Mouse (Mus musculus): Measurements from ENCODE around the gene Lekr1.

Gene Lekr1

GRCm38 (mm10) chr3:65665977-65666766 lies at the start of gene Lekr1:
Gene Lekr1, plus strand, starts transcription at chr3:65666228.
- peak; percentile 95 for DNase-seq

- DNase-seq: no peak
Measured at GRCm38 (mm10) chr3:65617507-65617906, 48.5 kb upstream of the Lekr1 start.

DNA sequence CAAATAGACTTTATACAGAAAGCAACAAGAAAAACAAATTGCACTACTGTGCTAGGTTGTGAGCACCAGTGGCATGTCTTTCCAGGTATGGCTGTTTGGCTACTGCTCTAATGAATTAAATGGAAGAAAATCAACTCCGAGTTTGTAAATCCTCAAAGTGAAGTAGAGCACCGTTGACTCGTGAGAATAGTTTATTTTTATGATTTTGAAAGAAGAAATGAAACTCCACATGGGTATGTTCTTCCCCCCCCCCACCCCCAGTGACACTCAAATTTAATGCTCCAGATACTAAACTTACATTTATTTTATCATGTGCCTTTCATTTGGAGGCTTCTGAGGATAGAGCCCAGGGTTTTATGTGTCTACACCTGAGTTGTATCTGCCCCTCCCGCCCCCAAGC lies 46.7 kb upstream of the Lekr1 start:
- no peak for DNase-seq

DNA sequence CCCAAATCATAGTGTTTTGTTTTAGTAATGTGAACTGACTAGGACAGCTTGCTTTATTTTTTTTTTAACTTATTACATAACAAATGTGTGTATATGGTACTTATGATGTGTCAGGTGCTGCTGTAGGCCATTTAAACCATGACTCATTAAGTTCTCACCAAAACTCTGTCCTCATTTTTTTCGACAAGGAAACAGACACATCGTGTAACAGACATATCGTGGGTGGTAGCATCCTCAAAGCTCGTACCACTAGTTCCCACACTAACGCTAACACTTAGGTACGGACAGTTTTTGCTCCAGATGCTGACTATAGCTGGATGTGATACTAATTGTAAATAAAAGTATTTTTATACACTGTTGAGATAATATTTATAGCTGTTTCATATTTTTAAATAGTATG lies 43.0 kb upstream of the Lekr1 start:
- DNase-seq: no peak

GRCm38 (mm10) chr3:65625496-65626289 lies 40.3 kb upstream of the Lekr1 start:
- no peak for DNase-seq

- DNase-seq: peak in 1 of 2 experiments; percentile 3
Measured at GRCm38 (mm10) chr3:65626290-65626914, 39.6 kb upstream of the Lekr1 start.

DNA sequence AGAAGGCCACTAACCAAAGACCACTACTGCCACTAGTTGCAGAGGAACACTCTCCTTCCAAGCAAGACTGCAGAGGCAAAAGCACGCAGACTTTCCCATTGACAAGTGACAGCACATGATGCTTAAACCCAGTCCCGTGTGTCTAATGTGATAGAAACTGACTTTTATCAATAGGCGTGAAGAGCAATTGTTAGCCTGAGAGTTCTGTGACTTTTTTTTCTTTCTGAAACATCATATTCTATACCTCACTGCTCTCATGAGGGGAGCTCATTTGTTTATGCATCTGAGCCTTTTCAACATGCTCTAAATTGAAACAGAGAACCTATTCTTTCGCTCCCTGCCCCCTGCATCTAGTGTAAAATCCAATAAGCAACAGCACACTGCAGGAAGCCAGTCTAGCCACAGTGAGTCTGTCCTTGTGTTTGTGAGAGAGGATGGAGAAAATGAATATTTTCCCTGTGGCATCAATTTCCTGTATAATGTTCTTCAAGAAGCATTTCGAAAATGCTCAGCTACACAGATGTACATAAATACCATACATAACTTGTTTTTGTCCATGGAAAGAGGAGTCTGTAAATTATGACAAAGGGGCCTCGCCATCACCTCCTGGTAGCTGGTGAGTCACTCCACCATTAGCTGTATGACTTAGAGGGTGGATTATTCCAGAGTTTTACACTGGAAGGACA lies 38.9 kb upstream of the Lekr1 start:
- DNase-seq: no peak

- DNase-seq: no peak
Measured at GRCm38 (mm10) chr3:65627707-65628028, 38.4 kb upstream of the Lekr1 start.

DNA sequence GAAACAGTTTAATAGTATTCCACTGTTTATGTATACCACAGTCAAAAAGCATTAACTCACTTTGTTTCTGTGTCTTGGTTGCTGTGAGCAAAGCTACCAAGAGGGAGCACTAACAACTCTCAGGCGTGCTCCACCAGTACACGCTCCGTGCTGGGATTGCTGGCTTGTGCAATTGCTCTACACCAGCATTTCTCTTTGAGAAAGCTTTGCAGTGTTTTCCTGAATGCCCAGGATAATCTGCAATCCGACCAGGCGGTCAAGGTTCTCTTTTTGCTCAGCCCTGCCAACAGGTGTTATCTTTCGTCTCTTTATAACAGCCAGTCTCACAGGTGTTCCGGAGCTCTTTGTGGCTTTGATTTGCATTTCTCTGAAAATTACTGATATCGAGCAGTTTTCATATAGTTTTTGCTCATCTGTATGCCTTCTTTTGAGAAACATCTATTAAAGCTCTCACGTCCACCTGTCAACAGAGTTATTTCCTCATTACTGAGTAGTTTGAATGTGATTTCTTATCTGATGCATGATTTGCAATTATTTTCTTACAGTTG lies 36.4 kb upstream of the Lekr1 start:
- no peak for DNase-seq

DNA sequence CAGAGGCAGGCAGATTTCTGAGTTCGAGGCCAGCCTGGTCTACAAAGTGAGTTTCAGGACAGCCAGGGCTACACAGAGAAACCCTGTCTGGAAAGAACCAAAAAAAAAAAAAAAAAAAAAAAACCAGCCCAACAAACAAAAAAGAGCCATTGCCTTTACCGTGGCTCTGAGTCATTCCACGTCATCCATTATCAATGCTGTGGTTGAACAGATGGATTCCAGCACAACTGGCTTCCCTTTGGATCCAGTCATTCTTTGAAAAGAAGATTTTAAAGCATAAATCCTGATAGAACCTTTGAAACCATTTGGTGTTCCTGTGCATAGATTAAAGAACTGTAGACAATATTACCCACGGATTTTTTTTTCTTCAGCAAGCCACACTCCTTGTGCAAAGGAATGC lies 32.4 kb upstream of the Lekr1 start:
- DNase-seq: no peak

DNA sequence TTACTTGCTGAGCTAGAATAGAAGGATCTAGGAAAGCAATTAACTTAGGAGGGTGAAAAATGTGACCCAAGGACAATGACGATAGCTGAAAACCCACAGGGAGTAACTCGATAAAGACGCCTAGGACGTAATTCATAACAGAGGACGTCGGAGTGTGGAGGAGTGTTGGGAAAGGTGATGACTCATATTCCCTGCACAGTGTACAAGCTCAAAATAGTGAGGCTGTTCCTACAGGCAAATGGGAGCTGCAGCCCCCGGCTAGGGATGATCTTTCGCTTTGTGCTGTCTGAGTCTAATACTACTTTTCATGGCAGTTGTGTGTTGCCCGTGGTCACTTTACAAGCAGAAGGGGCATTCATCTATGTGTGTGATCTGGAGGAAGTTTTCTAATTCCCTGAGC lies 30.0 kb upstream of the Lekr1 start:
- DNase-seq: no peak

GRCm38 (mm10) chr3:65637313-65637712 lies 28.7 kb upstream of the Lekr1 start:
- no peak for DNase-seq

- DNase-seq: no peak
Measured at GRCm38 (mm10) chr3:65638896-65639295, 27.1 kb upstream of the Lekr1 start.

DNA sequence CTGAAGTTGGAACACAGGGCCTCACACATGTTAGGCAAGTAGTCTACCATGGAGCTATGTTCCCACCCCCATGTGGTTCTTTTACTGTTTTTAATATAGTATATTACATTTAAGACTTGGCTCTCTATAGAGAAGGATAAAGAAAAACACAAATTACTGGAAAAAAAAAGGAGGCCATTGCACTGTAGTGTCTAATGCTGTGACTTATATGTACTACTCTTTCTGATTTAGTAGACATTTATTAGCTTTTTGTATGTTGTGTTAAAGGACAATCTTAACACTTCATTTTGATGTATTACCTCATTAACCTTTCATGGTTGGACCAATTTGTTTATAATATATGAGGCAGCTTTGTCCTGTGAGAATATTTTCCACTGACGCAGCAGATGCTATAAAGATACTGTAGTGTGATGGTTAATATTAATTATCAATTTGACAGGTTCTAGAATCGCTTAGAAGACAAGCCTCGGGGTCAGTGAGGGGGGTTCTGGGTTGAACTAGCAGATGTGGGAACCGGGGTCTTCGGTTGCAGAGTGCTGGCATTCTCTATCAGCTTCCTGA lies 26.5 kb upstream of the Lekr1 start:
- no peak for DNase-seq

GRCm38 (mm10) chr3:65642959-65643358 lies 23.1 kb upstream of the Lekr1 start:
- DNase-seq: no peak

- DNase-seq: no peak
Measured at GRCm38 (mm10) chr3:65643654-65644053, 22.4 kb upstream of the Lekr1 start.

DNA sequence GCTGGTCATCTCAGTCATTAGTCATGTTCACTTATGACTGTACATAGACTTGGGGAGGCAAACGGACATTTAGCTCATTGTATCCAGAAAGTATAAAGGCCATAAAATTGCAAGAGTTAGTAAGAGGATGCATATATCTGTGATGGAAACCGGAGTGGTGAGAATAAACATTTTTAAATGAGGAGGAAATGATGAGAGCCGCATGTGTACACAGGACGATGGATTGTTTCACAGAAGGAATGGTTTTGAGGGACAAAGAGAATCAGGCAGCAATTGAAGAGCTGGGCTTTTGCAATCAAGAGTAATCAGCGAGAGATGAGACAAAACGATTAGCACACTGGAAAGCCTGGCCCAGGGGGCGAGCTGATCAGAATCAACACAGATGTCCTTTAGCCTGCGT lies 18.4 kb upstream of the Lekr1 start:
- no peak for DNase-seq

- no peak for DNase-seq
Measured at GRCm38 (mm10) chr3:65648913-65649312, 17.1 kb upstream of the Lekr1 start.

DNA sequence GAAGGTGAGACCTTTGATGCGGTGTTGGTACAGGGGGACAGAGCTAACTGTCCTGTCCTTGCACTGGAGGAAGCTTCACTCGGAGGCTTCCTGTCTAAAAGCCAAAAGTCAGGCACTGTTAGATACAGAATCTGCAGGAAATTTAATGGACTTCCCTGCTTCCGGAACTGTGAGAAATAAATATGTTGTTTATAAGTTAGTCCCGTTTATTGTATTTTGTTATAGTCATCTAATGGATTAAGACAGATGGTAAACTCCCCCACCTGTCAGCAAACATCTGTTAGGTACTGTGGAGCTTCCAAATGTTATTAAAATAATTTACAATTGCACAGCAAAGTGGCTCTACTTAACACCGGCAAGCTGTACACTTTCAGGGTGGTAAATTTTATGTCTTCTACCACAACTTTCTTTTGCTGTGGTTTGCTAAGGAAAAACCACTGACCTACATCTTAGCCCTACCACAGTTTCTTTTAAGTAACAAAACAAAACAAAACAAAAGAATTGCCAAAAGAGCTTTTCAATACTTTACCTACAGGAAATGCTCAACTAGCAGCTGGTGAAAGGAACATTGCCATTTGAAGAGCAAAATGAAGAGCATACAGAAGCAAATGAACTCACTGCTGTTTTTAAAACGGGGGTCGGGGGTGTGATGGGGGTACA lies 15.7 kb upstream of the Lekr1 start:
- DNase-seq: no peak

DNA sequence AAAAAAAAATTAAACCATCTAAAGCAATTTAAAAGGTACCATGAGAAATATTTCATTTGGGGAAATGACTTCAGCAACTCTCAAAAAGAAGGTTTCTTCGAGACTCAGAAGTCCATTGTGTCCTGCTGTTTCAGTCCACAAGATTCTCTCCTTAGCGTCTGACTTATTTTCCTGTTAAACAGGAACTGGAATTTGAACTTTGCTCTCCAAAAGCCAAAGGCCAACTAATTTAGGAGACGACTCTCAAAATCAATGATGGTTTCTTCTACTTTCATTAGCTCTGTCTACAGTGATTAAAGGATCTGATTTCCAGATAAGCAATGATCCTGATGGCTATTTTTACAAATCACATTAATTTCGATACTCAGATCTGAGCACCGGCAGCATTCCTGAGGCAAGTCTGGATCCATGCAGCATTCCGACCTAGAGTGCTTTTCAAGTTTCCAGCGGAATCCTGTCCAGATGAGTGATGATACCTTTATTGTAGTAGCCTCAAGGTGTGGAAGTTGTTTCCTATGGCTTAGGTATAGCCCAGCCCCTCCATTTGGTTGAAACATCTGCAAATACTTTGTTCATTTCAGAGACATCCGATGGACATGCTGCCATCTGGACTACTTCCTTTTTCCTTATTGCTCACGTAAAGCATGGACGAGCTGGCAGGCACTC lies 11.4 kb upstream of the Lekr1 start:
- no peak for DNase-seq

- DNase-seq: no peak
Measured at GRCm38 (mm10) chr3:65656451-65656850, 9.6 kb upstream of the Lekr1 start.

Measured in B cell, adult 2 months (primary cell).